Mouse (Mus musculus) kidney, embryonic 14.5 days (tissue): ENCODE data around the gene Pou2f1. TPM values are rescaled to one million over a fixed set of nuclear protein-coding genes. Genes with fewer than 3 reads are reported as not detected.

Source experiments
- ATAC-seq: fragments of 200-750 bp; cut with Nextera tagmentation; 2 replicates; pipeline ENCODE4 v1.8.0; 2017; ENCODE audit warnings: moderate number of reproducible peaks, mild to moderate bottlenecking, moderate TSS enrichment, moderate library complexity; ENCODE audit not compliant: low FRiP score, low TSS enrichment
- H3K27ac ChIP-seq: fragments of 300-500 bp; sonication (generic); 2 replicates; pipeline ENCODE4 v1.5.1; 2014; ENCODE audit warnings: low read depth, mild to moderate bottlenecking, low read length, moderate library complexity, mixed read lengths
- H3K27me3 ChIP-seq: fragments of 300-500 bp; sonication (generic); 2 replicates; pipeline ENCODE4 v1.6.1; 2014; ENCODE audit warnings: mild to moderate bottlenecking, low read length; ENCODE audit not compliant: control insufficient read depth, insufficient read depth
- H3K36me3 ChIP-seq: fragments of 300-500 bp; sonication (generic); 2 replicates; pipeline ENCODE4 v1.6.1; 2014; ENCODE audit warnings: low read length, mixed read lengths; ENCODE audit not compliant: control insufficient read depth, insufficient read depth
- H3K4me1 ChIP-seq: fragments of 300-500 bp; sonication (generic); 2 replicates; pipeline ENCODE4 v1.6.1; 2014; ENCODE audit warnings: low read length, mixed read lengths; ENCODE audit not compliant: control insufficient read depth, insufficient read depth
- H3K4me2 ChIP-seq: fragments of 300-500 bp; sonication (generic); replicated peaks from 2 replicates; pipeline ENCODE4 v1.6.1; 2014; ENCODE audit warnings: low read depth, mild to moderate bottlenecking, low read length
- H3K4me3 ChIP-seq: fragments of 300-500 bp; sonication (generic); 2 replicates; pipeline ENCODE4 v1.5.1; 2014; ENCODE audit warnings: mild to moderate bottlenecking, low read length
- H3K9ac ChIP-seq: fragments of 300-500 bp; sonication (generic); 2 replicates; pipeline ENCODE4 v1.6.1; 2014; ENCODE audit warnings: low read depth, mild to moderate bottlenecking, low read length, moderate library complexity
- H3K9me3 ChIP-seq: fragments of 300-500 bp; sonication (generic); 2 replicates; pipeline ENCODE4 v1.6.1; 2016; ENCODE audit warnings: low read length; ENCODE audit not compliant: control insufficient read depth
- WGBS: fragments of 180-500 bp; shearing (Covaris S2); extraction: QIAGEN DNeasy Blood & Tissue Kit; methylation state at CpG from one replicate; pipeline ENCODE4 v1.1.7; 2014; 5-methylcytosine and 5-hydroxymethylcytosine counted together
- polyA plus RNA-seq: library from polyadenylated mRNA; unstranded; fragments of >200 nt; fragmentation: Nextera tagmentation; extraction: Ambion mirVana; gene quantifications from 2 replicates; pipeline ENCODE4 v1.2.1, GENCODE M21; 2014

Pou2f1 gene
- polyA plus RNA-seq, 1 experiment from 2014 or later, result 32.6 TPM

DNA sequence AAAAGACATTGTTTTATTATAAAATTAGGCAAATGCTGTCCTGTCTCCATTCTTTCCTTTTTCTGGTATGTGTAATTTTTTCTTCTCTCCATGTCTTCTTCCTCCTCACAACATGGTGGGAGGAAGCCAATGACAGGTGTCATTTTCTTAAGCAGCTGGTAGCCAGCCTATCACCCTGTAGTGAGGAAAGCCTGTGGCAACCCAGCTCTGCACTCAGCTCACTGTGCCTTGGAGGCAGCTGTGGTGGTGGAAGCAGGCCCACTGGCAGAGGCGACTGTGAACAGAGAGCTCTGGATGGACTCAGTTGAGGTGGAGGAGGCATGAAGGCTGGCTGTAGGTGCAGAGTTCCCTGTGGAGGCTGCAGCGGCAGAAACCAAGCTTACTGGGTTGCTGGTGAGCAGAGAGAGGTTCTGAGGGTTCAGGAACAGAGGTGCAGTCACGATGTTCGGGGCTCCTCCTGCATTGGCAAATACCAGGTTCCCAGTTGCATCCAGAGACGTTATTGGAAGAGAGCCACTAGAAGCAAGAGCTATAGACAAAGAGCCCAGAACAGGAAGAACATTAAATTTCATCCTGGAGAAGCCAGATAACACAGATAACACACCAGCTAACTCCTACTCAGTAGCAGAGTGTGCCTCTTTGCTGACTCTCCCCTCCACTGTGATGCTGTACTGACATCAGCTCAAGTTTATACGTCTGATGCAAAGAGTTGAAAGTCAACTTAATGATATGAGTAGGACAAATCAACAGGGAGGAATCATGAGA, 126.8 kb downstream of the Pou2f1 start:
- Histone ChIP-seq H3K4me3 (no peak overlapping the region), H3K9me3 (no peaks in the 10 kb centered on the region), H3K9ac (no peak overlapping the region), H3K4me1 (no peaks in the 10 kb centered on the region), H3K36me3 (peaks cover 27% of the 10 kb centered on the region), H3K4me2 (no peak overlapping the region), H3K27ac (no peak overlapping the region), H3K27me3 (no peaks in the 10 kb centered on the region)
- WGBS, result 92% methylated on average over 6 of the region's 6 CpGs
- no peak for ATAC-seq

DNA sequence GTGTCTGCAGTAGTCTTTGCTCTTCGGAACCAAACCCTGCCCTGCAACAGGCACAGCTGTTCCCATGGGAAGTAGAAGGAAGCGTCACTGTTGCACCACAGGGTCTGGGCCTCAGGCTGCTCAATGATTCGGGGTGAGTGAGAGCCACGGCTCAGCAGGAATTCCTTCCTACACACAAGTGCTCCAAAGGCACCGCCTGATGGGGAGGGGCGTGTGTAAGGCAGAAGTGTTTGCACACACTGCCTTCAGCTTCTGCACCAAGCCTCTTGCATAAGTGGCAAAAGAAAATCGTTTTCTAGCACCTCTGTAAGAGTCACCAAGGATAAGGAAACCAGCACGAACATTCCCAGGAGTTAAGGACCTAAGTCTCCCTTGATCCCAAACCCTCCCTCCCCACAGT, 127.8 kb downstream of the Pou2f1 start:
- H3K27ac ChIP-seq, result no peak overlapping the region

DNA sequence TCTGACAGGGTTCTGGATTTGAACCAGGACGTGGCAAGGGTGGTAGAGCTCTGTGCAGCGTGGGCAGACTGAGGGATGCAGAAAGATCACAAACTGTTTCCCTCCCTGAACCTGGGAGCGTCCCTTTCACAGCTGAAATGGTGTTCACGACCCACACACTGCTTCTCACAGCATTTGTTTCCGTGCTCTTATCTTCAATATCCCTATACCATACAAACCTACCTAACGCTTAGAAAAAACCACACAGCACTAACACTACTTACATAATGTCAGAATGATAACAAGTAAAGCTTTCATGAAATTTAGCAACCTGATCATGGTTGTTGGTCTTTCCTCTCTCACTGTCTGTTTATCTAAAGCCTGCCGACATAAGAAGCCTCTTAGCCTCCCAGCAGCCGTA, 133.8 kb downstream of the Pou2f1 start:
- no peaks in the 10 kb centered on the region for H3K9me3 ChIP-seq
- H3K4me2 ChIP-seq, result no peak overlapping the region
- no peak overlapping the region for H3K9ac ChIP-seq
- H3K4me1 ChIP-seq, result no peaks in the 10 kb centered on the region
- WGBS, result 86% methylated on average over 8 of the region's 8 CpGs
- H3K4me3 ChIP-seq, result no peak overlapping the region
- peaks cover under 1% of the 10 kb centered on the region; the same call in 1 of the 2 replicates for H3K36me3 ChIP-seq
- H3K27me3 ChIP-seq, result no peaks in the 10 kb centered on the region
- no peak overlapping the region for H3K27ac ChIP-seq
- ATAC-seq, result no peak

More for the DNA sequence above, 127.8 kb downstream of the Pou2f1 start:
- Histone ChIP-seq H3K9ac (no peak overlapping the region), H3K27me3 (no peaks in the 10 kb centered on the region), H3K4me3 (no peak overlapping the region), H3K4me1 (no peaks in the 10 kb centered on the region), H3K36me3 (peaks cover 20% of the 10 kb centered on the region), H3K9me3 (no peaks in the 10 kb centered on the region), H3K4me2 (no peak overlapping the region)
- no peak for ATAC-seq
- 53% methylated on average over 8 of the region's 8 CpGs for WGBS

DNA sequence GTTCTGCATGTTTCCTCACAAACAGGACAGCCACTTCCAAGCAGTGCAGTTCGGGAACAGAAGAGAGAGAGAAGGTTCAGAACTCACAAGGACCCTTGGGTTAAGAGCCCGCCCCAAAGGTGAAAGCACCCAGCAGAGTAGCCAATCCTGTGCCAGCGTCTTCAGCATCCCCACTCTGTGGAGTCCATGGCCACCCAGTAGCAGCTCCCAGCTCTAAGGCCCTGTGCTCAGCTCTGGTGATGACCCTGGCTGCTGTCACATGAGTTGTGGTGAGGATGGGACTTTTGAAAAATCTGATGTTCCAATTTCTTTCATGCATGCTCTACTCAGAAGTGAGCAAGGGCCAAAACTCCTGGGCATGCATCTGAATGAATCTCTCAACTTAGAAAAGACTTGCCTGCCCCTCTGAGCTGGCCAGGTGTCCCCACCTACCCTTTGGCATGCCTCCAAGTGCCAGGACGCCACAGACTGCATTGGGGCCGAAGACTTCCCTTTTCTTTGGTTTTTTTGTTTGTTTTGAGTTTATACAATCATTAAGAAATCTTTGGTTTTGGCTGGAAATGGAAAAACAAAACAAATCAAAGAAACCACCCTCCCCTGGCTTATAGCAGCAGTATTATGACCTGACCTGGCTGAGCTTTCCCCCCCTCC, 135.7 kb downstream of the Pou2f1 start:
- no peak for ATAC-seq
- H3K4me1 ChIP-seq, result no peaks in the 10 kb centered on the region
- H3K9me3 ChIP-seq, result no peaks in the 10 kb centered on the region
- H3K9ac ChIP-seq, result no peak overlapping the region
- H3K4me3 ChIP-seq, result no peak overlapping the region
- H3K27ac ChIP-seq, result no peak overlapping the region
- H3K27me3 ChIP-seq, result no peaks in the 10 kb centered on the region
- 78% methylated on average over 5 of the region's 5 CpGs for WGBS
- no peaks in the 10 kb centered on the region for H3K36me3 ChIP-seq
- no peak overlapping the region for H3K4me2 ChIP-seq

DNA sequence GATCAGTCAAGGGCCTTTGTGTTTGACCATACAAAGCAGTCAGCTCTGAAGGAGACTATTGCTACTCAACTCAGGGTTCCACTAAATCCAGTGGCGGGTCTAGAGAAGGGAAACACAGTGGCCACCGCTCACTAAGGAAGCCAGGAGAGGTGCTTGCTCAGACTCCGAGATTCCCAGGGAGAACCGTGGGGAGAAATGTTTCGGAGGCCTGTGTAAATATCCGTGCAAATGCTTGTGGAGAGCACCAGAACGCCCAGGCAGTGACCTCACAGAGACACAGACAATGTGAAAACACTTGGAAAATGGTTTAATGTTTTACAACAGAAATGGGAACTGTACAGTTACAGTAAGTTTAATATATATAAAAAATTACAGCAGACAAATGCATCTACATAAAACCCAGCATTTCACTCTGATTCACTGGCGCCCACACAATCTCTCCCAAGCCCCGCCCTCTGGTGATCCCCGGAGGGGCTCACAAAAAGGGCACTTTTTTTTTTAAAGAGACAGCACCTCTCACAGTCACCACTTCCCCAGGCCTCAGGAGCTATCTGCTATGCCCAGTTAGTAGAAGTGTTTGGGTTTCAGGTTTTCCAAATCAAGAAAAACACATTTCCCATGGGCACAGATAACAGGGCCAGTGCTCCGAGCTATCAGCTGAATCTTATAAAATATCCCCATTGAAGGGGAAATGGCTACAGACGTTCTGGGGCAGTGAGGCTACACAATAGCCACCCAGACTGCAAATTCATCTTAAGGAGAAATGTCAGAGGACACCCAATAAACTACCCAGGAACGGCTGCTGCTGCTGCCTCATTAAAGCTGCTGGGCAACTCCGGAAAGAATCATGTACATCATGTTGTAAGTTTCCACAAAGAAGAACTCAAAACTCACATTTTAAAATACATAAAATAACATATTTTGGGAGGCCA, 137.3 kb downstream of the Pou2f1 start:
- Histone ChIP-seq H3K36me3 (no peaks in the 10 kb centered on the region), H3K27me3 (no peaks in the 10 kb centered on the region), H3K9me3 (no peaks in the 10 kb centered on the region), H3K4me1 (0 out of 2 replicates have a peak, but pooled peaks cover 2% of the 10 kb centered on the region), H3K4me2 (no peak overlapping the region), H3K4me3 (no peak overlapping the region), H3K9ac (no peak overlapping the region), H3K27ac (no peak overlapping the region; the same call in 1 of the 2 replicates)
- 46% methylated on average over 14 of the region's 14 CpGs for WGBS
- ATAC-seq, result no peak

DNA sequence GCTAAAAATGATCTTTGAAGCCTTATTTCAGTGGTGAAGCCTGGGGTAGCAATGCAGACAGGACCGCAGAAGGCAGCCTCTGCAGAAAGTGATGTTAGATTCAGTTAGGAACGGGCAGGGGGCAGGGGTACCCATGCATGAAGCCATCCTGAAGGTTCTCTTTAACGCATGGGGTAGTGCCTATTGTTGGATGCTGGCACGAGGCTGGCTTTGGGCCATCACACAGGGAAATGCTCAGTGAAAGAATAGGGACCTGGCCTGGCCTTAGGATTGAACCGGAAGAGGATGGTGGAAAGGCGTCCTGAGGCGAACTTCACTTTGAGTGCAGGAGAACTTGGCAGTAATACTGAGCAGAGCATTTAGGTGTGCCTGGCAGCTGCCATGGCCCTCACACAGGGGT, 140.4 kb downstream of the Pou2f1 start:
- no peak overlapping the region for H3K27ac ChIP-seq
- no peak overlapping the region for H3K4me2 ChIP-seq
- WGBS, result 72% methylated on average over 7 of the region's 7 CpGs
- H3K9ac ChIP-seq, result no peak overlapping the region
- no peak for ATAC-seq
- no peaks in the 10 kb centered on the region for H3K9me3 ChIP-seq
- 0 out of 2 replicates have a peak, but pooled peaks cover 2% of the 10 kb centered on the region for H3K4me1 ChIP-seq
- H3K27me3 ChIP-seq, result no peaks in the 10 kb centered on the region
- H3K36me3 ChIP-seq, result no peaks in the 10 kb centered on the region
- no peak overlapping the region for H3K4me3 ChIP-seq

DNA sequence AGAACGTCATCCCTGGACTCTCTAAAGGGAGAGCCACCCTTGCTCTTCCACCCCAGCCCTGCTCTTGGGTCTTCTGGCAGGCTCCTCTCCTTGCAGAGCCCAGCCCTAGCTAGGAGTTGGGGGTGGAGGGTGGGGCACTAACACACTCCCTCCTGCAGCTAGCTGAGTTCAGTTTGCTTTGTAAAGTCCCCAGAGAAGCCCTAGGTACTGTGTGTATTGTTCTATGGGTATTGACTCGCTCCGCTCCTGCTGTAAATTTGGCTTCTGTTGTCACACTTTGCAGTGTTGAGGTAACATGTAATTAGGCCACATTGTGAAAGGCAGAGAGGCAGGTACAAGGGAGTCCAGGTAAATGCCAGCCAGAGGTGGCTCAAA, 141.3 kb downstream of the Pou2f1 start:
- Histone ChIP-seq H3K4me2 (no peak overlapping the region), H3K36me3 (no peaks in the 10 kb centered on the region), H3K9me3 (no peaks in the 10 kb centered on the region), H3K4me3 (no peak overlapping the region), H3K9ac (no peak overlapping the region), H3K27ac (no peak overlapping the region), H3K27me3 (no peaks in the 10 kb centered on the region), H3K4me1 (0 out of 2 replicates have a peak, but pooled peaks cover 2% of the 10 kb centered on the region)
- WGBS, result 68% methylated on average over 3 of the region's 3 CpGs
- ATAC-seq, result no peak

DNA sequence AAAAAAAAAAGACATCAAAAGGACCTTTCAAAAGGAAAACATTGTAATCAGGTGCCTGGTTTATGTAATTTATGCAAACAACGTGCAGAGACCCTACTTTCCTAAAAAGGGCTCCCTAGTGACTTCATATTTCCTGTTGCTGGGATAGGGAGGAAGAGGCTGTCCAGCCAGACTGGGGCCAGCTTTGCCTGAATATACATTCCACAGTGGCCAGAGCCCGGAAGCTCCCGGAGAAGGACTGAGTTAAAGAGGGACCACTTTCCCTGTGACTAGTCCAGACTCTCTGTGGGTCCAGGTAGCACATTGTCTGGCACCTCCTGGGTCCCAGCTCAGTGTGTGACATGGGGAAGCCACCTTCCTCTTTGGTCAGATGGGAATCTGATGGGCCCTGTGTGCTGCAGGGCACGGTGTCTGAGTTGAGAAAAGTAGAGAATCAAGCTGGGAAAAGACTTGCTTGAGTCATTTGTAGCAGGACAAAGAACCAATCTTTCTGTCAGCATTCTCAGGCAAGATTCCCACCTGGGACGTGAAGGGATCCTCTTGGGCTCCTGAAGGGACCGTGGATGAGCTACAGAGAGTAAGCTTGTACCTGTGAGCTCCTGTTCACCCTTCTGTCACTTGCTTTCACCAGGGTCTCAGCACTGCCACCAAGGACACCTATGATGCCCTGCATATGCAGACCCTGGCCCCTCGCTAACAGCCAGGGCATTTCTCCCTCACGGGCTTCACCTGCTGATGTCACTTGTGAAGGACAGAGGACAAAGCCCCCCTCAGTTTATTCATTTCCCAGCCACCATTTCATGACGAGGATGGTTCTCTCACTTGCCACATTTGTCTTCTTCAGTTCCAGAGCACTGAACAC, 141.9 kb downstream of the Pou2f1 start:
- no peaks in the 10 kb centered on the region for H3K36me3 ChIP-seq
- H3K4me3 ChIP-seq, result no peak overlapping the region
- 0 out of 2 replicates have a peak, but pooled peaks cover 2% of the 10 kb centered on the region for H3K4me1 ChIP-seq
- H3K27me3 ChIP-seq, result no peaks in the 10 kb centered on the region
- no peaks in the 10 kb centered on the region for H3K9me3 ChIP-seq
- no peak overlapping the region for H3K27ac ChIP-seq
- 66% methylated on average over 9 of the region's 9 CpGs for WGBS
- H3K4me2 ChIP-seq, result no peak overlapping the region
- peak; percentile 41; the same call in 1 of the 2 replicates for ATAC-seq
- H3K9ac ChIP-seq, result no peak overlapping the region
